Mouse (Mus musculus) hindbrain, postnatal 0 days (tissue): ENCODE measurements at regions not wholly inside any gene's neighbourhood (a gene's known extent, or its start where the extent isn't known, plus 50 kb on each side); places are given as distances from the start of the nearest gene placed in this dataset.

Experiments
- ATAC-seq: fragments of 200-750 bp; cut with Nextera tagmentation; 2 replicates; pipeline ENCODE4 v1.8.0; 2017; ENCODE audit warnings: mild to moderate bottlenecking, moderate TSS enrichment, moderate library complexity
- DNase-seq: peaks from one replicate; pipeline ENCODE4 v3.0.0-alpha.2; 2015; ENCODE audit warnings: low spot score
- H3K27ac ChIP-seq: fragments of 300-500 bp; sonication (generic); 2 replicates; pipeline ENCODE4 v1.5.1; 2014; ENCODE audit warnings: mild to moderate bottlenecking
- H3K27me3 ChIP-seq: fragments of 300-500 bp; sonication (generic); 2 replicates; pipeline ENCODE4 v1.6.1; 2014; ENCODE audit warnings: low read length, mixed read lengths; ENCODE audit not compliant: insufficient read depth
- H3K36me3 ChIP-seq: fragments of 300-500 bp; sonication (generic); 2 replicates; pipeline ENCODE4 v1.6.1; 2014; ENCODE audit warnings: low read length, mixed read lengths; ENCODE audit not compliant: insufficient read depth
- H3K4me1 ChIP-seq: fragments of 300-500 bp; sonication (generic); 2 replicates; pipeline ENCODE4 v1.6.1; 2014; ENCODE audit warnings: antibody characterized with exemption, low read length, mixed read lengths; ENCODE audit not compliant: insufficient read depth
- H3K4me2 ChIP-seq: fragments of 300-500 bp; sonication (generic); 2 replicates; pipeline ENCODE4 v1.6.1; 2014; ENCODE audit warnings: low read depth, mild to moderate bottlenecking, low read length, moderate library complexity, mixed read lengths
- H3K4me3 ChIP-seq: fragments of 300-500 bp; sonication (generic); 2 replicates; pipeline ENCODE4 v1.5.1; 2014; ENCODE audit warnings: low read length
- H3K9ac ChIP-seq: fragments of 300-500 bp; sonication (generic); replicated peaks from 2 replicates; pipeline ENCODE4 v1.6.1; 2014; ENCODE audit warnings: mild to moderate bottlenecking, low read length, moderate library complexity, mixed read lengths
- H3K9me3 ChIP-seq: fragments of 300-500 bp; sonication (generic); 2 replicates; pipeline ENCODE4 v1.6.1; 2016; ENCODE audit warnings: low read length, mixed read lengths
- CTCF ChIP-seq: IDR thresholded peaks from 2 replicates; pipeline ENCODE4 v1.5.1; 2016; ENCODE audit warnings: antibody characterized with exemption, control low read depth, low read depth
- WGBS: fragments of 180-500 bp; shearing (Covaris S2); extraction: QIAGEN DNeasy Blood & Tissue Kit; methylation state at CpG from one replicate; pipeline ENCODE4 v1.1.7; 2014; 5-methylcytosine and 5-hydroxymethylcytosine counted together

GRCm38 (mm10) chr1:92270486-92271058 lies 75.1 kb upstream of the Hdac4 start:
- ATAC-seq, result no peak

GRCm38 (mm10) chr1:92269464-92269863 lies 74.0 kb upstream of the Hdac4 start:
- peak; percentile 30 for DNase-seq
- WGBS, result 22% methylated on average over 10 of the region's 10 CpGs
- no peak overlapping the region for H3K9ac ChIP-seq
- H3K4me3 ChIP-seq, result no peak overlapping the region
- no peak overlapping the region for H3K27ac ChIP-seq
- no peak for TF ChIP-seq CTCF
- H3K9me3 ChIP-seq, result no peaks in the 10 kb centered on the region
- no peaks in the 10 kb centered on the region for H3K27me3 ChIP-seq
- no peaks in the 10 kb centered on the region for H3K36me3 ChIP-seq
- H3K4me1 ChIP-seq, result peaks cover 4% of the 10 kb centered on the region
- no peak overlapping the region for H3K4me2 ChIP-seq
- ATAC-seq, result no peak

More at GRCm38 (mm10) chr1:92270486-92271058, 75.1 kb upstream of the Hdac4 start:
- TF ChIP-seq CTCF, result no peak
- 43% methylated on average over 6 of the region's 6 CpGs for WGBS
- H3K9me3 ChIP-seq, result no peaks in the 10 kb centered on the region
- no peaks in the 10 kb centered on the region for H3K36me3 ChIP-seq
- H3K27ac ChIP-seq, result no peak overlapping the region
- H3K27me3 ChIP-seq, result no peaks in the 10 kb centered on the region
- H3K4me2 ChIP-seq, result no peak overlapping the region
- H3K4me1 ChIP-seq, result no peaks in the 10 kb centered on the region; the same call in 1 of the 2 replicates
- no peak overlapping the region for H3K4me3 ChIP-seq
- no peak for DNase-seq
- no peak overlapping the region for H3K9ac ChIP-seq

- TF ChIP-seq CTCF, result peak; percentile 30
Measured at GRCm38 (mm10) chr1:92264941-92265340, 69.4 kb upstream of the Hdac4 start.

GRCm38 (mm10) chr1:92259715-92260392 lies 64.4 kb upstream of the Hdac4 start:
- Histone ChIP-seq H3K27me3 (no peaks in the 10 kb centered on the region), H3K4me1 (peaks cover 8% of the 10 kb centered on the region), H3K9me3 (no peaks in the 10 kb centered on the region), H3K36me3 (no peaks in the 10 kb centered on the region), H3K9ac (no peak overlapping the region), H3K4me3 (no peak overlapping the region), H3K4me2 (no peak overlapping the region), H3K27ac (no peak overlapping the region)
- DNase-seq (peak; percentile 30), ATAC-seq (peak; percentile 43; the same call in 1 of the 2 replicates)
- no peak for TF ChIP-seq CTCF
- WGBS, result 56% methylated on average over 23 of the region's 23 CpGs

More at GRCm38 (mm10) chr1:92264941-92265340, 69.4 kb upstream of the Hdac4 start:
- WGBS, result 59% methylated on average over 4 of the region's 4 CpGs
- Histone ChIP-seq H3K4me2 (no peak overlapping the region), H3K36me3 (no peaks in the 10 kb centered on the region), H3K9me3 (no peaks in the 10 kb centered on the region), H3K4me1 (peaks cover 8% of the 10 kb centered on the region), H3K4me3 (no peak overlapping the region), H3K27me3 (no peaks in the 10 kb centered on the region), H3K27ac (no peak overlapping the region; the same call in 1 of the 2 replicates), H3K9ac (no peak overlapping the region)
- ATAC-seq, result no peak
- peak; percentile 35 for DNase-seq

- no peak for TF ChIP-seq CTCF
- Histone ChIP-seq H3K4me3 (no peak overlapping the region), H3K4me2 (no peak overlapping the region), H3K9ac (no peak overlapping the region), H3K27me3 (no peaks in the 10 kb centered on the region), H3K9me3 (no peaks in the 10 kb centered on the region), H3K36me3 (no peaks in the 10 kb centered on the region), H3K4me1 (no peaks in the 10 kb centered on the region), H3K27ac (no peak overlapping the region)
- DNase-seq (peak; percentile 76), ATAC-seq (0 out of 2 replicates have a peak, but pooled peaks have one; percentile 32)
Measured at GRCm38 (mm10) chr1:92258026-92258425, 62.5 kb upstream of the Hdac4 start.

- Histone ChIP-seq H3K9ac (no peak overlapping the region), H3K27me3 (no peaks in the 10 kb centered on the region), H3K4me2 (no peak overlapping the region), H3K4me3 (no peak overlapping the region), H3K36me3 (no peaks in the 10 kb centered on the region), H3K4me1 (no peaks in the 10 kb centered on the region), H3K27ac (no peak overlapping the region), H3K9me3 (no peaks in the 10 kb centered on the region)
- WGBS, result 70% methylated on average over 8 of the region's 8 CpGs
- ATAC-seq (no peak), DNase-seq (no peak)
- no peak for TF ChIP-seq CTCF
Measured at GRCm38 (mm10) chr1:92253086-92253485, 57.6 kb upstream of the Hdac4 start.
